Mouse (Mus musculus) hindbrain, embryonic 11.5 days (tissue): ENCODE data around the gene Chrm5. TPM values are rescaled to one million over a fixed set of nuclear protein-coding genes. Genes with fewer than 3 reads are reported as not detected.

ENCODE experiments used
- polyA plus RNA-seq: library from polyadenylated mRNA; unstranded; fragments of >200 nt; fragmentation: Nextera tagmentation; extraction: Ambion mirVana; gene quantifications from 2 replicates; pipeline ENCODE4 v1.2.1, GENCODE M21; 2014

The Chrm5 gene
- polyA plus RNA-seq, 1 experiment from 2014 or later, result 0.17 TPM

Other genes with a start within 250 kb of the Chrm5 start
- 9.7 and 10.1 TPM in 2 replicates for gene Lpcat4, start 241.3 kb downstream of the Chrm5 start, polyA plus RNA-seq
- gene Nutm1, start 221.5 kb downstream of the Chrm5 start, polyA plus RNA-seq, result 0.05 and 0.07 TPM in 2 replicates
- 148 and 163 TPM in 2 replicates for gene Nop10, start 218.8 kb downstream of the Chrm5 start, polyA plus RNA-seq
- 13.7 and 14.2 TPM in 2 replicates for gene Slc12a6, start 214.9 kb downstream of the Chrm5 start, polyA plus RNA-seq
- not detected in 2 replicates for gene Gm21985, start 214.5 kb downstream of the Chrm5 start, polyA plus RNA-seq
- 113 and 121 TPM in 2 replicates for gene Emc4, start 112.7 kb downstream of the Chrm5 start, polyA plus RNA-seq
- gene Katnbl1, start 101.6 kb downstream of the Chrm5 start, polyA plus RNA-seq, result 53.4 and 55.1 TPM in 2 replicates
- gene Emc7, start 25.8 kb downstream of the Chrm5 start, polyA plus RNA-seq, result 12.8 and 13.0 TPM in 2 replicates
- 5.9 and 6.1 TPM in 2 replicates for gene Aven, start 12.2 kb upstream of the Chrm5 start, polyA plus RNA-seq